Mouse (Mus musculus): ENCODE measurements around the gene Tnfsf13b.

The Tnfsf13b gene

GRCm38 (mm10) chr8:10006156-10006985 is at the start of gene Tnfsf13b:
Gene Tnfsf13b (plus strand): TSS chr8:10006467.
- peak; percentile 23 to 48 for DNase-seq

GRCm38 (mm10) chr8:9958338-9958737 is 47.9 kb upstream of the Tnfsf13b start:
- no peak for DNase-seq

GRCm38 (mm10) chr8:9959919-9960318 is 46.3 kb upstream of the Tnfsf13b start:
- no peak for DNase-seq

- no peak for DNase-seq
Observed at GRCm38 (mm10) chr8:9971866-9972265, 34.4 kb upstream of the Tnfsf13b start.

GRCm38 (mm10) chr8:9975276-9975675 is 31.0 kb upstream of the Tnfsf13b start:
- DNase-seq, result no peak

- DNase-seq, result peak; percentile 97 to 100
Observed at GRCm38 (mm10) chr8:9975898-9976611, 30.2 kb upstream of the Tnfsf13b start.

GRCm38 (mm10) chr8:9977016-9977415 is 29.3 kb upstream of the Tnfsf13b start:
- DNase-seq, result no peak

- DNase-seq, result peak; percentile 98 to 99
Observed at GRCm38 (mm10) chr8:9977573-9978314, 28.5 kb upstream of the Tnfsf13b start, which contains the start of the genes Lig4 and Abhd13. Gene Lig4 (minus strand): TSS chr8:9977686. Gene Abhd13 (plus strand): TSS chr8:9977707.

- DNase-seq, result no peak
Observed at GRCm38 (mm10) chr8:9978475-9979230, 27.6 kb upstream of the Tnfsf13b start.

GRCm38 (mm10) chr8:9979746-9980145 is 26.5 kb upstream of the Tnfsf13b start:
- no peak for DNase-seq

GRCm38 (mm10) chr8:9980188-9980587 is 26.1 kb upstream of the Tnfsf13b start:
- DNase-seq, result no peak

GRCm38 (mm10) chr8:10004115-10004514 is 2.2 kb upstream of the Tnfsf13b start:
- DNase-seq, result no peak

- peak; percentile 46 to 48 for DNase-seq
Observed at GRCm38 (mm10) chr8:10006986-10007659, 856 bp downstream of the Tnfsf13b start.

GRCm38 (mm10) chr8:10007660-10008028 is 1.4 kb downstream of the Tnfsf13b start:
- DNase-seq, result no peak

- no peak for DNase-seq
Observed at GRCm38 (mm10) chr8:10016252-10016651, 10.0 kb downstream of the Tnfsf13b start.

- no peak for DNase-seq
Observed at GRCm38 (mm10) chr8:10017231-10017630, 11.0 kb downstream of the Tnfsf13b start.

- DNase-seq, result no peak
Observed at GRCm38 (mm10) chr8:10030320-10031060, 24.2 kb downstream of the Tnfsf13b start.

GRCm38 (mm10) chr8:10031177-10031576 is 24.9 kb downstream of the Tnfsf13b start:
- no peak for DNase-seq

GRCm38 (mm10) chr8:10040866-10041265 is 34.6 kb downstream of the Tnfsf13b start:
- DNase-seq, result no peak

- DNase-seq, result peak in 1 of 2 experiments; percentile 51
Observed at GRCm38 (mm10) chr8:10043842-10044510, 37.7 kb downstream of the Tnfsf13b start.
